In genomic region chr9:106367001-106367400, GRCm38 (mm10) we compare ENCODE assay signal across 8 mouse cellular contexts. TPM values are rescaled to one million over a fixed set of nuclear protein-coding genes. Genes with fewer than 3 reads are reported as not detected.
DNase-seq lines count a peak whose midpoint lies in the region; ATAC-seq and TF ChIP-seq lines count a peak whose summit lies in the region.

No protein-coding gene starts in this region.

- TF ChIP-seq CTCF in kidney, postnatal 0 days (IDR thresholded peaks at IDR 0.05; ENCODE audit: low read depth), result no peak

- intact Hi-C loops in left cerebral cortex, postnatal 4 days (cut with DNase I), result loop anchor here (5.0 kb wide), 1 partner anchor 50 kb away; no protein-coding TSS in a partner anchor

- no peaks in the 10 kb centered on the region for H3K27me3 ChIP-seq in kidney, postnatal 0 days (ENCODE audit: insufficient read depth, low read length)
- no peaks in the 10 kb centered on the region for H3K27me3 ChIP-seq in embryonic facial prominence, embryonic 10.5 days (replicated peaks; ENCODE audit: low read depth, poor library complexity, severe bottlenecking)
- H3K27me3 ChIP-seq in limb, embryonic 11.5 days (ENCODE audit: control insufficient read depth, insufficient read depth, low read length), result no peaks in the 10 kb centered on the region
- no peaks in the 10 kb centered on the region for H3K27me3 ChIP-seq in neural tube, embryonic 14.5 days (ENCODE audit: control insufficient read depth, insufficient read depth, low read length)

- H3K4me3 ChIP-seq in kidney, postnatal 0 days (replicated peaks; ENCODE audit: low read depth, low read length), result peak overlapping the region; percentile 42
- H3K4me3 ChIP-seq in embryonic facial prominence, embryonic 10.5 days, result peak overlapping the region; percentile 82
- peak overlapping the region; percentile 81 for H3K4me3 ChIP-seq in limb, embryonic 11.5 days (ENCODE audit: low read depth, low read length)
- peak overlapping the region; percentile 86 for H3K4me3 ChIP-seq in neural tube, embryonic 14.5 days (ENCODE audit: low read depth, low read length)

- peaks cover 24% of the 10 kb centered on the region for H3K4me1 ChIP-seq in kidney, postnatal 0 days (replicated peaks; ENCODE audit: insufficient read depth, low read length)
- H3K4me1 ChIP-seq in embryonic facial prominence, embryonic 10.5 days, result peaks cover 65% of the 10 kb centered on the region
- peaks cover 43% of the 10 kb centered on the region for H3K4me1 ChIP-seq in limb, embryonic 11.5 days (ENCODE audit: control insufficient read depth, insufficient read depth, low read length)
- H3K4me1 ChIP-seq in neural tube, embryonic 14.5 days (ENCODE audit: control insufficient read depth, insufficient read depth, low read length), result peaks cover 28% of the 10 kb centered on the region

- H3K9me3 ChIP-seq in kidney, postnatal 0 days (replicated peaks; ENCODE audit: low read length), result no peaks in the 10 kb centered on the region
- no peaks in the 10 kb centered on the region for H3K9me3 ChIP-seq in embryonic facial prominence, embryonic 10.5 days
- H3K9me3 ChIP-seq in limb, embryonic 11.5 days (ENCODE audit: control insufficient read depth, low read length), result no peaks in the 10 kb centered on the region
- no peaks in the 10 kb centered on the region for H3K9me3 ChIP-seq in neural tube, embryonic 14.5 days (ENCODE audit: control insufficient read depth, low read length)

- no peak for DNase-seq in kidney, postnatal 0 days (ENCODE audit: low spot score)
- no peak for DNase-seq in kidney, postnatal 14 days
- no peak for DNase-seq in embryonic facial prominence, embryonic 10.5 days (ENCODE audit: low spot score)
- DNase-seq in limb, embryonic 11.5 days (ENCODE audit: low spot score), result no peak
- DNase-seq in left cerebral cortex, adult 9 months (ENCODE audit: low spot score in 2 of 2), result no peak
- DNase-seq in left cerebral cortex, adult 18-20 months (ENCODE audit: low spot score in 2 of 2), result no peak
- no peak for DNase-seq in left cerebral cortex, postnatal 4 days

- peak overlapping the region; percentile 99 for H3K4me2 ChIP-seq in kidney, postnatal 0 days (ENCODE audit: low read length)
- peak overlapping the region; percentile 73 for H3K4me2 ChIP-seq in limb, embryonic 11.5 days (ENCODE audit: low read depth, severe bottlenecking)
- peak overlapping the region; percentile 94 for H3K4me2 ChIP-seq in neural tube, embryonic 14.5 days (ENCODE audit: low read depth, low read length)

- ATAC-seq in kidney, postnatal 0 days (replicated peaks; ENCODE audit: low FRiP score, low read depth), result no peak
- ATAC-seq in limb, embryonic 11.5 days (ENCODE audit: insufficient number of reproducible peaks, low FRiP score, low TSS enrichment, low read depth), result no peak
- ATAC-seq in neural tube, embryonic 14.5 days (ENCODE audit: low read depth), result 0 out of 2 replicates have a peak, but pooled peaks have one; percentile 1

- peak overlapping the region; percentile 47; the same call in 1 of the 2 replicates for H3K9ac ChIP-seq in kidney, postnatal 0 days (ENCODE audit: low read depth, low read length)
- H3K9ac ChIP-seq in limb, embryonic 11.5 days (ENCODE audit: low read length), result peak overlapping the region; percentile 77
- H3K9ac ChIP-seq in neural tube, embryonic 14.5 days (replicated peaks; ENCODE audit: low read depth, low read length), result peak overlapping the region; percentile 63

- peaks cover 4% of the 10 kb centered on the region; the same call in 1 of the 2 replicates for H3K36me3 ChIP-seq in kidney, postnatal 0 days (ENCODE audit: insufficient read depth, low read length)
- peaks cover 22% of the 10 kb centered on the region for H3K36me3 ChIP-seq in embryonic facial prominence, embryonic 10.5 days (replicated peaks)
- H3K36me3 ChIP-seq in limb, embryonic 11.5 days (ENCODE audit: control insufficient read depth, insufficient read depth, low read length), result peaks cover 7% of the 10 kb centered on the region
- H3K36me3 ChIP-seq in neural tube, embryonic 14.5 days (ENCODE audit: control insufficient read depth, insufficient read depth, low read length), result no peaks in the 10 kb centered on the region

- 21% methylated on average over 5 of the region's 5 CpGs for WGBS in kidney, postnatal 0 days
- 18% methylated on average over 5 of the region's 5 CpGs for WGBS in embryonic facial prominence, embryonic 10.5 days
- 21% methylated on average over 5 of the region's 5 CpGs for WGBS in limb, embryonic 11.5 days
- WGBS in neural tube, embryonic 14.5 days, result 19% methylated on average over 5 of the region's 5 CpGs

- H3K27ac ChIP-seq in kidney, postnatal 0 days, result peak overlapping the region; percentile 62; the same call in 1 of the 2 replicates
- peak overlapping the region; percentile 97 for H3K27ac ChIP-seq in embryonic facial prominence, embryonic 10.5 days (replicated peaks)
- peak overlapping the region; percentile 88 for H3K27ac ChIP-seq in limb, embryonic 11.5 days (replicated peaks; ENCODE audit: low read depth, low read length)
- H3K27ac ChIP-seq in neural tube, embryonic 14.5 days (ENCODE audit: low read depth, low read length), result peak overlapping the region; percentile 96

RNA-seq across cellular contexts. Expression of gene Dusp7, which starts 1.4 kb away (rescaled TPM):
- 15.1 and 15.8 TPM in 2 replicates for polyA plus RNA-seq in kidney, postnatal 0 days (2015; fragmentation: Nextera tagmentation; extraction: Ambion mirVana)
- 29.5 and 30.8 TPM in 2 replicates for polyA plus RNA-seq in embryonic facial prominence, embryonic 10.5 days (2016; fragmentation: Nextera tagmentation; extraction: Ambion mirVana)
- polyA plus RNA-seq in limb, embryonic 11.5 days (2014; fragmentation: Nextera tagmentation; extraction: Ambion mirVana), result 63.4 and 67.4 TPM in 2 replicates
- 18.7 and 19.3 TPM in 2 replicates for polyA plus RNA-seq in neural tube, embryonic 14.5 days (2014; fragmentation: Nextera tagmentation; extraction: Ambion mirVana)
- total RNA-seq in left cerebral cortex, adult 18-20 months (2021), result 100 to 1,000 TPM; 106 to 111 TPM
- total RNA-seq in left cerebral cortex, postnatal 4 days (2021), result 10 to 100 TPM; 54.3 to 54.4 TPM
